Mouse (Mus musculus) MEL (cell line): ENCODE data around the gene Zfp641. TPM values are rescaled to one million over a fixed set of nuclear protein-coding genes. Genes with fewer than 3 reads are reported as not detected.

ENCODE experiments used
- DNase-seq: peaks from one replicate; pipeline ENCODE4 v3.0.0; 2011; ENCODE audit warnings: low read depth, low spot score
- H3K27ac ChIP-seq: 2 replicates; pipeline ENCODE4 v1.5.1; 2012; ENCODE audit warnings: low read depth, mild to moderate bottlenecking, control low read depth, low read length, moderate library complexity; ENCODE audit not compliant: control insufficient read depth
- H3K27me3 ChIP-seq, 2 experiments: fragments of 150-350 bp in 1 of 2; sonication (generic) in 1 of 2; 2 replicates each; pipeline ENCODE4 v1.6.1; 2012; ENCODE audit warnings: low read length in 2 of 2, mild to moderate bottlenecking in 2 of 2, improper control_type of control experiment in 1 of 2, moderate library complexity in 1 of 2; ENCODE audit not compliant: insufficient read depth in 2 of 2, control insufficient read depth in 1 of 2
- H3K36me3 ChIP-seq, 2 experiments: 2 replicates each; pipeline ENCODE4 v1.6.1; 2012 to 2014; ENCODE audit warnings: low read length in 2 of 2, improper control_type of control experiment in 1 of 2, inconsistent platforms in 1 of 2, mild to moderate bottlenecking in 1 of 2; ENCODE audit not compliant: insufficient read depth in 2 of 2, control insufficient read depth in 1 of 2
- H3K4me1 ChIP-seq, 2 experiments: fragments of 150-350 bp in 1 of 2; sonication (generic) in 1 of 2; 2 replicates each; pipeline ENCODE4 v1.6.1; 2012; ENCODE audit warnings: low read length in 2 of 2, improper control_type of control experiment in 1 of 2, mild to moderate bottlenecking in 1 of 2; ENCODE audit not compliant: insufficient read depth in 2 of 2, control insufficient read depth in 1 of 2
- H3K4me3 ChIP-seq, 2 experiments: fragments of 150-350 bp in 1 of 2; sonication (generic) in 1 of 2; 2 replicates each; pipeline ENCODE4 v1.5.1; 2012; ENCODE audit warnings: low read depth in 2 of 2, low read length in 2 of 2, mild to moderate bottlenecking in 2 of 2, moderate library complexity in 2 of 2, control low read depth in 1 of 2, improper control_type of control experiment in 1 of 2; ENCODE audit not compliant: control insufficient read depth in 1 of 2, insufficient read depth in 1 of 2
- H3K79me2 ChIP-seq: 2 replicates; pipeline ENCODE4 v1.6.1; 2012; ENCODE audit warnings: mild to moderate bottlenecking, low read length, moderate library complexity; ENCODE audit not compliant: control insufficient read depth, poor library complexity, insufficient read depth
- H3K9ac ChIP-seq: 2 replicates; pipeline ENCODE4 v1.6.1; 2012; ENCODE audit warnings: low read depth, mild to moderate bottlenecking, control low read depth, low read length, moderate library complexity; ENCODE audit not compliant: control insufficient read depth, poor library complexity, severe bottlenecking
- H3K9me3 ChIP-seq: fragments of 150-350 bp; sonication (generic); replicated peaks from 2 replicates; pipeline ENCODE4 v1.6.1; 2012; ENCODE audit warnings: mild to moderate bottlenecking, low read length, improper control_type of control experiment, moderate library complexity; ENCODE audit not compliant: insufficient read depth
- CHD1 ChIP-seq: IDR thresholded peaks from 2 replicates; pipeline ENCODE4 v1.6.1; 2012; ENCODE audit warnings: low read depth, mild to moderate bottlenecking, inconsistent platforms, low read length, improper control_type of control experiment
- CTCF ChIP-seq, 3 experiments: IDR thresholded peaks in 2 of 3; conservative IDR thresholded peaks in 1 of 3; 2 replicates each; pipeline ENCODE4 v1.5.1; 2011 to 2012; ENCODE audit warnings: low read length in 3 of 3, low read depth in 2 of 3, mild to moderate bottlenecking in 2 of 3, improper control_type of control experiment in 1 of 3, inconsistent platforms in 1 of 3, mixed read lengths in 1 of 3, moderate library complexity in 1 of 3; ENCODE audit not compliant: control insufficient read depth in 1 of 3, insufficient read depth in 1 of 3, poor library complexity in 1 of 3, severe bottlenecking in 1 of 3
- E2F4 ChIP-seq: IDR thresholded peaks from 2 replicates; pipeline ENCODE4 v1.6.1; 2011; ENCODE audit warnings: low read depth, low read length, improper control_type of control experiment, borderline replicate concordance
- GATA1 ChIP-seq: IDR thresholded peaks from 2 replicates; pipeline ENCODE4 v1.6.1; 2011; ENCODE audit warnings: low read depth, low read length, improper control_type of control experiment
- HCFC1 ChIP-seq: IDR thresholded peaks from 2 replicates; pipeline ENCODE4 v1.6.1; 2012; ENCODE audit warnings: low read depth, mild to moderate bottlenecking, inconsistent platforms, low read length, improper control_type of control experiment, moderate library complexity
- KAT2A ChIP-seq: conservative IDR thresholded peaks from 2 replicates; pipeline ENCODE4 v1.6.1; 2012; ENCODE audit warnings: low read depth, low read length, improper control_type of control experiment, inconsistent platforms
- MAZ ChIP-seq: IDR thresholded peaks from 2 replicates; pipeline ENCODE4 v1.6.1; 2012; ENCODE audit warnings: low read depth, mild to moderate bottlenecking, inconsistent platforms, low read length, improper control_type of control experiment
- MEF2A ChIP-seq: IDR thresholded peaks from 2 replicates; pipeline ENCODE4 v1.6.1; 2014; ENCODE audit warnings: low read depth, mild to moderate bottlenecking, inconsistent platforms, low read length, improper control_type of control experiment; ENCODE audit not compliant: poor library complexity, insufficient replicate concordance, severe bottlenecking; ENCODE audit errors: extremely low read depth
- MYB ChIP-seq: IDR thresholded peaks from 2 replicates; pipeline ENCODE4 v1.6.1; 2011; ENCODE audit warnings: mild to moderate bottlenecking, low read depth, low read length, improper control_type of control experiment
- MYC ChIP-seq: IDR thresholded peaks from 2 replicates; pipeline ENCODE4 v1.6.1; 2011; ENCODE audit warnings: low read depth, mild to moderate bottlenecking, low read length, improper control_type of control experiment, moderate library complexity
- NELFE ChIP-seq: IDR thresholded peaks from 2 replicates; pipeline ENCODE4 v1.6.1; 2011; ENCODE audit warnings: low read depth, low read length, improper control_type of control experiment
- POLR2AphosphoS5 ChIP-seq: IDR thresholded peaks from 2 replicates; pipeline ENCODE4 v1.6.1; 2012; ENCODE audit warnings: low read depth, borderline replicate concordance, mild to moderate bottlenecking, inconsistent platforms, low read length, moderate library complexity, mixed read lengths
- TAL1 ChIP-seq: IDR thresholded peaks from 2 replicates; pipeline ENCODE4 v1.6.1; 2012; ENCODE audit warnings: mild to moderate bottlenecking, inconsistent platforms, low read length, moderate library complexity, mixed read lengths
- TCF12 ChIP-seq: IDR thresholded peaks from 2 replicates; pipeline ENCODE4 v1.6.1; 2014; ENCODE audit warnings: low read depth, mild to moderate bottlenecking, inconsistent platforms, low read length, improper control_type of control experiment, moderate library complexity
- ZC3H11A ChIP-seq: IDR thresholded peaks from 2 replicates; pipeline ENCODE4 v1.6.1; 2012; ENCODE audit warnings: low read depth, mild to moderate bottlenecking, inconsistent platforms, low read length, improper control_type of control experiment
- polyA plus RNA-seq, 2 experiments: library from polyadenylated mRNA; stranded (reverse) in 1 of 2; unstranded in 1 of 2; fragments of >175 nt in 1 of 2; fragments of >200 nt in 1 of 2; gene quantifications; 2 replicates each; pipeline versions ENCODE4 v1.2.1 to v1.2.4; 2012; ENCODE audit warnings: low replicate concordance in 2 of 2, low read depth in 1 of 2; ENCODE audit not compliant: insufficient read length in 2 of 2, insufficient read depth in 1 of 2, missing spikeins in 1 of 2
- total RNA-seq: library from RNA; depleted of rRNA; stranded (reverse); fragments of 300-350 nt; gene quantifications from 2 replicates; pipeline ENCODE4 v1.2.3, GENCODE M21; 2012; rRNA removed

Zfp641 gene
- total and polyA plus RNA-seq, 3 experiments = not detected

DNA sequence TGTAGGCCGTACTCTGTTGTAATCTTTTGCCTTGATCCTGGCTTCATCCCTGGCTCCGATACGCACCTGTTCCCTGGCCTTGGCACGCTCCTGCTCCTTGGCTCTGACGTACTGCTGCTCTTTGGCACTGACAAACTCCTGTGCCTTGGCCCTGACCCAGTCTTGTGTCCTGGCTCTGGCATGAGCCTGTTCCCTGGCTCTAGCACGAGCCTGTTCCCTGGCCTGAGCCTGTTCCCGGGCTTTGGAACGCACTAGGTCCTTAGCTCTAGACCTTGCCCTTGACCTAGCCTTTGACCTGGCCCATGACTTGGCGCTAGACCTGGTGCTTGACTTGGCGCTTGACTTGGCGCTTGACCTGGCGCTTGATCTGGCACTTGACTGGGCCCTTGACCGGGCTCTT, 39.7 kb downstream of the Zfp641 start:
- Histone ChIP-seq H3K9me3 (no peaks in the 10 kb centered on the region), H3K9ac (no peak overlapping the region), H3K79me2 (no peaks in the 10 kb centered on the region)
- no peak for TF ChIP-seq GATA1
- no peak for TF ChIP-seq TAL1
- no peak for TF ChIP-seq MEF2A
- TF ChIP-seq E2F4 = no peak
- TF ChIP-seq MYC = no peak
- no peak for TF ChIP-seq CTCF (IDR thresholded peaks at IDR 0.05 in 2 of 3, conservative IDR thresholded peaks at IDR 0.05 in 1 of 3; ENCODE audit: control insufficient read depth in 1 of 3, insufficient read depth in 1 of 3, low read depth in 2 of 3, low read length in 3 of 3, poor library complexity in 1 of 3, severe bottlenecking in 1 of 3)
- no peak for TF ChIP-seq KAT2A
- TF ChIP-seq ZC3H11A = no peak
- no peak for TF ChIP-seq MYB
- TF ChIP-seq TCF12 = no peak
- TF ChIP-seq HCFC1 = no peak
- TF ChIP-seq CHD1 = no peak
- no peak for TF ChIP-seq POLR2AphosphoS5
- no peak for TF ChIP-seq NELFE
- TF ChIP-seq MAZ = no peak
- TF ChIP-seq, all 39 proteins: peak for 0
- no peak overlapping the region for H3K27ac ChIP-seq
- H3K36me3 ChIP-seq = no peaks in the 10 kb centered on the region
- no peaks in the 10 kb centered on the region for H3K4me1 ChIP-seq
- peaks cover 6% of the 10 kb centered on the region in 2 experiments for H3K27me3 ChIP-seq
- no peak for DNase-seq
- no peak overlapping the region for H3K4me3 ChIP-seq

Other genes with a start within 250 kb of the Zfp641 start
- gene Pfkm, start 203.6 kb downstream of the Zfp641 start, total RNA-seq = 96.0 and 150 TPM in 2 replicates
- 100 to 1,000 TPM in 1 of 2 experiments, not detected in 1; 125 TPM for gene Pfkm, start 203.6 kb downstream of the Zfp641 start, polyA plus RNA-seq
- gene Senp1, start 202.4 kb downstream of the Zfp641 start, total RNA-seq = 34.1 and 41.4 TPM in 2 replicates
- 10 to 100 TPM in 1 of 2 experiments, not detected in 1; 96.5 TPM for gene Senp1, start 202.4 kb downstream of the Zfp641 start, polyA plus RNA-seq
- gene Asb8, start 130.5 kb downstream of the Zfp641 start, total RNA-seq = 28.7 and 33.1 TPM in 2 replicates
- 10 to 100 TPM in 1 of 2 experiments, not detected in 1; 38.2 TPM for gene Asb8, start 130.5 kb downstream of the Zfp641 start, polyA plus RNA-seq
- gene Ccdc184, start 129.0 kb downstream of the Zfp641 start, total RNA-seq = not detected in 2 replicates
- gene Ccdc184, start 129.0 kb downstream of the Zfp641 start, polyA plus RNA-seq = under 1 TPM in 1 of 2 experiments, not detected in 1; 0.52 TPM
- gene Olfr288, start 100.6 kb downstream of the Zfp641 start, total RNA-seq = not detected in 2 replicates
- gene Olfr288, start 100.6 kb downstream of the Zfp641 start, polyA plus RNA-seq = not detected
- not detected in 2 replicates for gene Gm44579, start 75.2 kb downstream of the Zfp641 start, total RNA-seq
- not detected for gene Gm44579, start 75.2 kb downstream of the Zfp641 start, polyA plus RNA-seq
- not detected in 2 replicates for gene Olfr287, start 75.1 kb downstream of the Zfp641 start, total RNA-seq
- gene Olfr287, start 75.1 kb downstream of the Zfp641 start, polyA plus RNA-seq = not detected
- not detected in 2 replicates for gene Olfr286, start 61.7 kb downstream of the Zfp641 start, total RNA-seq
- gene Olfr286, start 61.7 kb downstream of the Zfp641 start, polyA plus RNA-seq = under 1 TPM in 1 of 2 experiments, not detected in 1; 0.04 TPM
- gene H1fnt, start 38.9 kb downstream of the Zfp641 start, total RNA-seq = not detected in 2 replicates
- gene H1fnt, start 38.9 kb downstream of the Zfp641 start, polyA plus RNA-seq = not detected
- gene Olfr285, start 21.2 kb upstream of the Zfp641 start, total RNA-seq = 0.07 TPM in 1 of 2 replicates, not detected in the other
- gene Olfr285, start 21.2 kb upstream of the Zfp641 start, polyA plus RNA-seq = under 1 TPM in 1 of 2 experiments, not detected in 1; 0.01 TPM
- gene Olfr284, start 44.8 kb upstream of the Zfp641 start, total RNA-seq = not detected in 2 replicates
- gene Olfr284, start 44.8 kb upstream of the Zfp641 start, polyA plus RNA-seq = not detected
- 0.20 and 0.46 TPM in 2 replicates for gene Olfr283, start 84.8 kb upstream of the Zfp641 start, total RNA-seq
- under 1 TPM in 1 of 2 experiments, not detected in 1; 0.11 TPM for gene Olfr283, start 84.8 kb upstream of the Zfp641 start, polyA plus RNA-seq
- not detected in 2 replicates for gene Olfr282, start 135.1 kb upstream of the Zfp641 start, total RNA-seq
- gene Olfr282, start 135.1 kb upstream of the Zfp641 start, polyA plus RNA-seq = under 1 TPM in 1 of 2 experiments, not detected in 1; 0.18 TPM
- 0.08 TPM in 1 of 2 replicates, not detected in the other for gene Olfr281, start 156.4 kb upstream of the Zfp641 start, total RNA-seq
- under 1 TPM in 1 of 2 experiments, not detected in 1; 0.40 TPM for gene Olfr281, start 156.4 kb upstream of the Zfp641 start, polyA plus RNA-seq
- 0.04 TPM in 1 of 2 replicates, not detected in the other for gene OR5BS1P, start 173.7 kb upstream of the Zfp641 start, total RNA-seq
- gene OR5BS1P, start 173.7 kb upstream of the Zfp641 start, polyA plus RNA-seq = not detected
- gene Lalba, start 186.6 kb upstream of the Zfp641 start, total RNA-seq = not detected in 2 replicates
- not detected for gene Lalba, start 186.6 kb upstream of the Zfp641 start, polyA plus RNA-seq
- under 0.01 TPM in 1 of 2 replicates, not detected in the other for gene Olfr279, start 196.2 kb upstream of the Zfp641 start, total RNA-seq
- 10 to 100 TPM in 1 of 2 experiments, under 1 TPM in 1; 0.03 to 81.4 TPM for gene Olfr279, start 196.2 kb upstream of the Zfp641 start, polyA plus RNA-seq
- 150 and 157 TPM in 2 replicates for gene Kansl2, start 238.1 kb upstream of the Zfp641 start, total RNA-seq
- gene Kansl2, start 238.1 kb upstream of the Zfp641 start, polyA plus RNA-seq = 100 to 1,000 TPM in 1 of 2 experiments, not detected in 1; 170 TPM